ENCODE assay signal across 8 mouse cellular contexts in the genomic region with DNA sequence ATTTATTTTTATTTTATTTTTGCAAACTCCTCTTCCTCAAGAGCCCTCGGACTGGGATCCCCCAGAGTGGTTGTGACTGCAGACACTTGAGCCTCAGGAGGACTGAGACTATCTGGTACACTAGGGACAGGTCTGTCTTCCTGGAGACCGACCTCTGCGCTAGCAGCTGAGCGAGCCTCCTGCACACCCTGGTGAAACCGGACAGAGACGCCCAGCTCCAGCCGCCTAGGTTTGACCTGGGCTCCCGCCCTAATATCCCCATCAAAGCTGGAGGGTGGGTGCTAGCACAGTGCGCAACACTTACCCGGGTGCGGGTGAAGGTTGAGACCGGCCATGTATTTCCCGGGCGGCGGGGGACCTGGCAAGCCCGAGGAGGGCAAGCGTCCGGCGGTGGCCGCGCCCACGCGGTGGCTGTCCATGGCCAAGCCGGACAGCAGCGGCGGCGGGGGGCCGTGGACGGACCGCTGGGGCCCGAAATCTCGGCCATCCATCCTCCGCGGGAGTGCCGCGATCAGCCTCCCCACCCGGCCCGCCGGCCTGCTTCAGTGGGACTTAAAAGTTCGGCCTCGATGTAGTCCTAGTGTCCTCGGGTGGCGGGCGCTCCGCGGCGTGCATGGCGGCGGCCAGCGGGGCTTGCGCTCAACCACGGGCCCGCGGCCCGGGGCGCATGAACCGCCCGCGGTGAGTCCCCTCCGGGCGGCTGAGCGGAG. TPM values are rescaled to one million over a fixed set of nuclear protein-coding genes. Genes with fewer than 3 reads are reported as not detected.
DNase-seq lines count a peak whose midpoint lies in the region; ATAC-seq and TF ChIP-seq lines count a peak whose summit lies in the region.

No protein-coding gene starts in this region.

- H3K4me2 ChIP-seq in lung, embryonic 16.5 days (ENCODE audit: low read depth, low read length): peak overlapping the region; percentile 59

- under 1% methylated on average over 61 of the region's 62 CpGs for WGBS in lung, embryonic 16.5 days
- WGBS in small intestine, adult 2 months: 1% methylated on average over 62 of the region's 62 CpGs

- H3K27me3 ChIP-seq in lung, embryonic 16.5 days (ENCODE audit: control insufficient read depth, insufficient read depth, low read depth, low read length): no peaks in the 10 kb centered on the region
- H3K27me3 ChIP-seq in small intestine, adult 2 months (ENCODE audit: control insufficient read depth, insufficient read depth, low read length): no peaks in the 10 kb centered on the region

- peak overlapping the region; percentile 100 for H3K9ac ChIP-seq in lung, embryonic 16.5 days (ENCODE audit: low read length)

- H3K4me3 ChIP-seq in cortical plate, adult 2 months (ENCODE audit: insufficient read depth, low read length): peak overlapping the region; percentile 95
- peak overlapping the region; percentile 93 for H3K4me3 ChIP-seq in lung, embryonic 16.5 days (ENCODE audit: low read length)
- peak overlapping the region; percentile 98 for H3K4me3 ChIP-seq in small intestine, adult 2 months (ENCODE audit: low read depth, low read length)

- no peak for TF ChIP-seq CTCF in cortical plate, adult 2 months (IDR thresholded peaks at IDR 0.05; ENCODE audit: extremely low read depth, insufficient read depth, low read length)
- no peak for TF ChIP-seq CTCF in small intestine, adult 2 months (IDR thresholded peaks at IDR 0.05; ENCODE audit: extremely low read depth, insufficient read length, insufficient replicate concordance, low read depth, low read length)

- H3K9me3 ChIP-seq in lung, embryonic 16.5 days (ENCODE audit: control insufficient read depth, low read length): no peaks in the 10 kb centered on the region

- no peaks in the 10 kb centered on the region for H3K36me3 ChIP-seq in lung, embryonic 16.5 days (ENCODE audit: control insufficient read depth, insufficient read depth, low read length)
- peaks cover 1% of the 10 kb centered on the region; the same call in 1 of the 2 replicates for H3K36me3 ChIP-seq in small intestine, adult 2 months (ENCODE audit: control insufficient read depth, insufficient read depth, low read length)

- no peak for ATAC-seq in lung, embryonic 16.5 days (ENCODE audit: low read depth)
- no peak for ATAC-seq in erythroid progenitor cell, adult 5-6 weeks (replicated peaks; ENCODE audit: low FRiP score, poor library complexity, severe bottlenecking)

- peaks cover 9% of the 10 kb centered on the region for H3K4me1 ChIP-seq in cortical plate, adult 2 months (ENCODE audit: control insufficient read depth, insufficient read depth, low read length)
- H3K4me1 ChIP-seq in lung, embryonic 16.5 days (replicated peaks; ENCODE audit: control insufficient read depth, insufficient read depth, low read length): peaks cover 34% of the 10 kb centered on the region
- H3K4me1 ChIP-seq in small intestine, adult 2 months (ENCODE audit: control insufficient read depth, insufficient read depth, insufficient read length, low read length): peaks cover 14% of the 10 kb centered on the region

- TF ChIP-seq POLR2A in cortical plate, adult 2 months (IDR thresholded peaks at IDR 0.05; ENCODE audit: extremely low read depth, insufficient read depth, low read length): no peak
- no peak for TF ChIP-seq POLR2A in small intestine, adult 2 months (IDR thresholded peaks at IDR 0.05; ENCODE audit: low read depth, low read length)

- peak overlapping the region; percentile 83 for H3K27ac ChIP-seq in cortical plate, adult 2 months (ENCODE audit: insufficient read depth, low read length)
- peak overlapping the region; percentile 100 for H3K27ac ChIP-seq in lung, embryonic 16.5 days (ENCODE audit: low read length)
- H3K27ac ChIP-seq in small intestine, adult 2 months (ENCODE audit: insufficient read depth, low read depth, low read length): peak overlapping the region; percentile 99

- DNase-seq in thymus, postnatal 25 days: peak; percentile 18
- no peak for DNase-seq in thymus, adult 18-20 months
- DNase-seq in heart, adult 9 months (ENCODE audit: low spot score in 2 of 2): peak; percentile 52 to 61
- peak; percentile 76 for DNase-seq in kidney, adult 18-20 months

RNA-seq across cellular contexts. Expression of gene Tnrc18, which starts 2.6 kb away (rescaled TPM):
- polyA plus RNA-seq in cortical plate, adult 2 months (2012; rRNA removed): 29.6 and 31.7 TPM in 2 replicates
- polyA plus RNA-seq in lung, embryonic 16.5 days (2015; fragmentation: Nextera tagmentation; extraction: Ambion mirVana): 17.3 and 18.2 TPM in 2 replicates
- 38.6 and 108 TPM in 2 replicates for polyA plus RNA-seq in small intestine, adult 2 months (2012; rRNA removed)
- 14.4 and 21.8 TPM in 2 replicates for total RNA-seq in erythroid progenitor cell, adult 5-6 weeks (2015; ENCODE audit: low replicate concordance)
- total RNA-seq in erythroid progenitor cell, adult 5-6 weeks (2017; ENCODE audit: low replicate concordance): 15.1 TPM in 2 replicates

Comparison
In these comparisons a context has a peak if more than half of its experiments do, and no peak if none do; other contexts are left out.
1. DNase-seq: peak in thymus, postnatal 25 days (single experiment), heart, adult 9 months (2 of 2) and kidney, adult 18-20 months (single experiment); none in thymus, adult 18-20 months (0 of 2).
2. Peak in every context shown above with its lines, with median percentiles within 50 percentile points of each other: H3K27ac ChIP-seq and H3K4me3 ChIP-seq.